Mouse (Mus musculus) neural tube, embryonic 11.5 days (tissue): ENCODE results near the gene Card10. TPM values are rescaled to one million over a fixed set of nuclear protein-coding genes. Genes with fewer than 3 reads are reported as not detected.
A peak's percentile ranks its signal among the peaks of the same experiment; 100 is the strongest.

ENCODE experiments used
- ATAC-seq: fragments of 200-750 bp; cut with Nextera tagmentation; 2 replicates; pipeline ENCODE4 v1.8.0; 2017; ENCODE audit warnings: moderate number of reproducible peaks, mild to moderate bottlenecking, moderate TSS enrichment, moderate library complexity; ENCODE audit not compliant: insufficient read depth, low FRiP score, low TSS enrichment
- DNase-seq: peaks from one replicate; pipeline ENCODE4 v3.0.0-alpha.2; 2015; ENCODE audit warnings: low spot score
- H3K27ac ChIP-seq: fragments of 300-500 bp; sonication (generic); 2 replicates; pipeline ENCODE4 v1.5.1; 2014; ENCODE audit warnings: low read depth, mild to moderate bottlenecking, low read length
- H3K27me3 ChIP-seq: fragments of 300-500 bp; sonication (generic); 2 replicates; pipeline ENCODE4 v1.6.1; 2014; ENCODE audit warnings: mild to moderate bottlenecking, low read length, mixed read lengths; ENCODE audit not compliant: control insufficient read depth, insufficient read depth
- H3K36me3 ChIP-seq: fragments of 300-500 bp; sonication (generic); 2 replicates; pipeline ENCODE4 v1.6.1; 2014; ENCODE audit warnings: mild to moderate bottlenecking, low read length, moderate library complexity, mixed read lengths; ENCODE audit not compliant: control insufficient read depth, insufficient read depth
- H3K4me1 ChIP-seq: fragments of 300-500 bp; sonication (generic); 2 replicates; pipeline ENCODE4 v1.6.1; 2014; ENCODE audit warnings: low read length, mixed read lengths; ENCODE audit not compliant: control insufficient read depth, insufficient read depth
- H3K4me2 ChIP-seq: fragments of 300-500 bp; sonication (generic); 2 replicates; pipeline ENCODE4 v1.6.1; 2014; ENCODE audit warnings: low read depth, mild to moderate bottlenecking, moderate library complexity
- H3K4me3 ChIP-seq: fragments of 300-500 bp; sonication (generic); 2 replicates; pipeline ENCODE4 v1.5.1; 2014; ENCODE audit warnings: low read depth, low read length
- H3K9ac ChIP-seq: fragments of 300-500 bp; sonication (generic); 2 replicates; pipeline ENCODE4 v1.6.1; 2014; ENCODE audit warnings: mild to moderate bottlenecking, low read length
- H3K9me3 ChIP-seq: fragments of 300-500 bp; sonication (generic); 2 replicates; pipeline ENCODE4 v1.6.1; 2016; ENCODE audit warnings: low read length; ENCODE audit not compliant: control insufficient read depth
- WGBS: fragments of 180-500 bp; shearing (Covaris S2); extraction: QIAGEN DNeasy Blood & Tissue Kit; methylation state at CpG from one replicate; pipeline ENCODE4 v1.1.7; 2014; 5-methylcytosine and 5-hydroxymethylcytosine counted together
- polyA plus RNA-seq: library from polyadenylated mRNA; unstranded; fragments of >200 nt; fragmentation: Nextera tagmentation; extraction: Ambion mirVana; gene quantifications from 2 replicates; pipeline ENCODE4 v1.2.1, GENCODE M21; 2014

Gene Card10
- polyA plus RNA-seq, 1 experiment from 2014 or later: 3.7 TPM

GRCm38 (mm10) chr15:78778077-78778870, 24.6 kb downstream of the Card10 start:
- ATAC-seq: peak; percentile 14; the same call in 1 of the 2 replicates

GRCm38 (mm10) chr15:78773290-78773729, 29.5 kb downstream of the Card10 start, which contains the start of gene Mfng:
Gene Mfng (minus strand): TSS chr15:78773475.
- WGBS: 2% methylated on average over 11 of the region's 11 CpGs
- Histone ChIP-seq H3K36me3 (no peaks in the 10 kb centered on the region), H3K4me2 (peak within 1 kb of the TSS; percentile 33), H3K9ac (peak within 1 kb of the TSS; percentile 56), H3K27me3 (no peaks in the 10 kb centered on the region), H3K4me1 (peaks cover 29% of the 10 kb centered on the region), H3K9me3 (no peaks in the 10 kb centered on the region), H3K4me3 (peak within 1 kb of the TSS; percentile 25), H3K27ac (peak within 1 kb of the TSS; percentile 65)
- ATAC-seq (peak; percentile 69), DNase-seq (peak; percentile 93)

More at GRCm38 (mm10) chr15:78778077-78778870, 24.6 kb downstream of the Card10 start:
- 50% methylated on average over 14 of the region's 15 CpGs for WGBS
- H3K9ac ChIP-seq: no peak overlapping the region; the same call in 1 of the 2 replicates
- H3K9me3 ChIP-seq: no peaks in the 10 kb centered on the region
- H3K36me3 ChIP-seq: no peaks in the 10 kb centered on the region
- no peak overlapping the region for H3K4me3 ChIP-seq
- no peaks in the 10 kb centered on the region for H3K27me3 ChIP-seq
- H3K4me1 ChIP-seq: peaks cover 11% of the 10 kb centered on the region
- no peak overlapping the region for H3K4me2 ChIP-seq
- 0 out of 2 replicates have a peak overlapping the region, but pooled peaks have one; percentile 39 for H3K27ac ChIP-seq
- DNase-seq: peak; percentile 89

- peak overlapping the region; percentile 65; the same call in 1 of the 2 replicates for H3K27ac ChIP-seq
These were observed 30.0 kb downstream of the Card10 start for GRCm38 (mm10) chr15:78772856-78773255.

GRCm38 (mm10) chr15:78772368-78772763, 30.5 kb downstream of the Card10 start:
- H3K4me1 ChIP-seq: peaks cover 32% of the 10 kb centered on the region
- no peak for ATAC-seq
- H3K9me3 ChIP-seq: no peaks in the 10 kb centered on the region
- no peaks in the 10 kb centered on the region for H3K36me3 ChIP-seq
- peak overlapping the region; percentile 33 for H3K4me2 ChIP-seq
- H3K27ac ChIP-seq: peak overlapping the region; percentile 65; the same call in 1 of the 2 replicates
- no peaks in the 10 kb centered on the region for H3K27me3 ChIP-seq
- WGBS: 53% methylated on average over 4 of the region's 4 CpGs
- DNase-seq: no peak
- H3K9ac ChIP-seq: peak overlapping the region; percentile 56
- peak overlapping the region; percentile 25 for H3K4me3 ChIP-seq

More at GRCm38 (mm10) chr15:78772856-78773255, 30.0 kb downstream of the Card10 start:
- ATAC-seq (no peak; the same call in 1 of the 2 replicates), DNase-seq (no peak)
- peaks cover 30% of the 10 kb centered on the region for H3K4me1 ChIP-seq
- no peaks in the 10 kb centered on the region for H3K27me3 ChIP-seq
- H3K9ac ChIP-seq: peak overlapping the region; percentile 56
- peak overlapping the region; percentile 25 for H3K4me3 ChIP-seq
- H3K4me2 ChIP-seq: peak overlapping the region; percentile 33
- H3K9me3 ChIP-seq: no peaks in the 10 kb centered on the region
- no peaks in the 10 kb centered on the region for H3K36me3 ChIP-seq
- WGBS: 32% methylated on average over 14 of the region's 14 CpGs

- DNase-seq: peak; percentile 33
- Histone ChIP-seq H3K9ac (peak overlapping the region; percentile 56), H3K27ac (peak overlapping the region; percentile 92), H3K36me3 (no peaks in the 10 kb centered on the region), H3K9me3 (no peaks in the 10 kb centered on the region), H3K4me3 (peak overlapping the region; percentile 25), H3K27me3 (no peaks in the 10 kb centered on the region), H3K4me2 (peak overlapping the region; percentile 33), H3K4me1 (peaks cover 32% of the 10 kb centered on the region)
- WGBS: 58% methylated on average over 19 of the region's 19 CpGs
- ATAC-seq: no peak
These were observed 31.1 kb downstream of the Card10 start for GRCm38 (mm10) chr15:78771531-78772367.

GRCm38 (mm10) chr15:78770983-78771355, 31.9 kb downstream of the Card10 start:
- 0% methylated on average over 5 of the region's 5 CpGs for WGBS
- peak overlapping the region; percentile 19 for H3K4me3 ChIP-seq
- no peaks in the 10 kb centered on the region for H3K9me3 ChIP-seq
- H3K4me2 ChIP-seq: peak overlapping the region; percentile 33; the same call in 1 of the 2 replicates
- peaks cover 32% of the 10 kb centered on the region for H3K4me1 ChIP-seq
- ATAC-seq (peak; percentile 74), DNase-seq (peak; percentile 85)
- peak overlapping the region; percentile 59 for H3K9ac ChIP-seq
- peak overlapping the region; percentile 92 for H3K27ac ChIP-seq
- H3K36me3 ChIP-seq: no peaks in the 10 kb centered on the region
- no peaks in the 10 kb centered on the region for H3K27me3 ChIP-seq

GRCm38 (mm10) chr15:78770234-78770982, 32.4 kb downstream of the Card10 start:
- H3K9me3 ChIP-seq: no peaks in the 10 kb centered on the region
- peak overlapping the region; percentile 92 for H3K27ac ChIP-seq
- peak overlapping the region; percentile 41 for H3K4me2 ChIP-seq
- ATAC-seq (0 out of 2 replicates have a peak, but pooled peaks have one; percentile 2), DNase-seq (no peak)
- peak overlapping the region; percentile 19 for H3K4me3 ChIP-seq
- WGBS: 31% methylated on average over 9 of the region's 9 CpGs
- 0 out of 2 replicates have a peak, but pooled peaks cover 2% of the 10 kb centered on the region for H3K36me3 ChIP-seq
- no peaks in the 10 kb centered on the region for H3K27me3 ChIP-seq
- peaks cover 32% of the 10 kb centered on the region for H3K4me1 ChIP-seq
- H3K9ac ChIP-seq: peak overlapping the region; percentile 59

- 92% methylated on average over 4 of the region's 4 CpGs for WGBS
- 0 out of 2 replicates have a peak, but pooled peaks cover 2% of the 10 kb centered on the region for H3K36me3 ChIP-seq
- H3K27ac ChIP-seq: no peak overlapping the region
- DNase-seq (no peak), ATAC-seq (no peak)
- no peak overlapping the region for H3K4me3 ChIP-seq
- H3K4me2 ChIP-seq: no peak overlapping the region
- H3K4me1 ChIP-seq: peaks cover 32% of the 10 kb centered on the region
- no peaks in the 10 kb centered on the region for H3K27me3 ChIP-seq
- H3K9me3 ChIP-seq: no peaks in the 10 kb centered on the region
- no peak overlapping the region for H3K9ac ChIP-seq
These were observed 33.8 kb downstream of the Card10 start for GRCm38 (mm10) chr15:78769064-78769463.
